Mouse (Mus musculus) heart, embryonic 12.5 days (tissue): Measurements from ENCODE around the gene Wipf3. TPM values are rescaled to one million over a fixed set of nuclear protein-coding genes. Genes with fewer than 3 reads are reported as not detected.

ENCODE experiments used
- ATAC-seq: fragments of 200-750 bp; cut with Nextera tagmentation; 2 replicates; pipeline ENCODE4 v1.8.0; 2017; ENCODE audit warnings: moderate TSS enrichment, moderate library complexity; ENCODE audit not compliant: insufficient number of reproducible peaks, low FRiP score
- H3K27ac ChIP-seq: fragments of 300-500 bp; sonication (generic); 2 replicates; pipeline ENCODE4 v1.5.1; 2016; ENCODE audit warnings: mild to moderate bottlenecking, moderate library complexity; ENCODE audit not compliant: poor library complexity, severe bottlenecking
- H3K27me3 ChIP-seq: fragments of 300-500 bp; sonication (generic); replicated peaks from 2 replicates; pipeline ENCODE4 v1.6.1; 2016; ENCODE audit warnings: mild to moderate bottlenecking, moderate library complexity
- H3K36me3 ChIP-seq: fragments of 300-500 bp; sonication (generic); 2 replicates; pipeline ENCODE4 v1.6.1; 2016; ENCODE audit warnings: mild to moderate bottlenecking, moderate library complexity
- H3K4me1 ChIP-seq: fragments of 300-500 bp; sonication (generic); replicated peaks from 2 replicates; pipeline ENCODE4 v1.6.1; 2016; ENCODE audit warnings: mild to moderate bottlenecking
- H3K4me2 ChIP-seq: fragments of 300-500 bp; sonication (generic); 2 replicates; pipeline ENCODE4 v1.6.1; 2016; ENCODE audit warnings: mild to moderate bottlenecking, moderate library complexity
- H3K4me3 ChIP-seq: fragments of 300-500 bp; sonication (generic); 2 replicates; pipeline ENCODE4 v1.5.1; 2016; ENCODE audit warnings: mild to moderate bottlenecking
- H3K9ac ChIP-seq: fragments of 300-500 bp; sonication (generic); 2 replicates; pipeline ENCODE4 v1.6.1; 2016; ENCODE audit warnings: mild to moderate bottlenecking, moderate library complexity
- H3K9me3 ChIP-seq: fragments of 300-500 bp; sonication (generic); replicated peaks from 2 replicates; pipeline ENCODE4 v1.6.1; 2016; ENCODE audit warnings: mild to moderate bottlenecking, moderate library complexity
- WGBS: fragments of 180-500 bp; shearing (Covaris S2); methylation state at CpG from one replicate; pipeline ENCODE4 v1.1.7; 2016; 5-methylcytosine and 5-hydroxymethylcytosine counted together
- polyA plus RNA-seq: library from polyadenylated mRNA; unstranded; fragments of >200 nt; fragmentation: Nextera tagmentation; extraction: Ambion mirVana; gene quantifications from 2 replicates; pipeline ENCODE4 v1.2.1, GENCODE M21; 2016

The Wipf3 gene
- polyA plus RNA-seq, 1 experiment from 2014 or later: 4.8 TPM

GRCm38 (mm10) chr6:54399194-54399923 lies 30.0 kb upstream of the Wipf3 start:
- Histone ChIP-seq H3K9me3 (no peaks in the 10 kb centered on the region), H3K36me3 (no peaks in the 10 kb centered on the region), H3K4me1 (peaks cover 14% of the 10 kb centered on the region), H3K9ac (no peak overlapping the region), H3K4me2 (no peak overlapping the region), H3K27ac (peak overlapping the region; percentile 82), H3K4me3 (no peak overlapping the region), H3K27me3 (no peaks in the 10 kb centered on the region)
- 44% methylated on average over 11 of the region's 11 CpGs for WGBS
- ATAC-seq: peak; percentile 81

- Histone ChIP-seq H3K4me2 (no peak overlapping the region), H3K4me1 (peaks cover 14% of the 10 kb centered on the region), H3K36me3 (no peaks in the 10 kb centered on the region), H3K27me3 (no peaks in the 10 kb centered on the region), H3K27ac (no peak overlapping the region), H3K4me3 (no peak overlapping the region), H3K9ac (no peak overlapping the region), H3K9me3 (0 out of 2 replicates have a peak, but pooled peaks cover 2% of the 10 kb centered on the region)
- whole genome bisulfite sequencing: 76% methylated on average over 2 of the region's 2 CpGs
- ATAC-seq: no peak
Observed at GRCm38 (mm10) chr6:54401503-54401902, 27.9 kb upstream of the Wipf3 start.

- 50% methylated on average over 2 of the region's 2 CpGs for WGBS
- Histone ChIP-seq H3K4me3 (no peak overlapping the region), H3K27me3 (no peaks in the 10 kb centered on the region), H3K9me3 (0 out of 2 replicates have a peak, but pooled peaks cover 2% of the 10 kb centered on the region), H3K4me1 (peaks cover 9% of the 10 kb centered on the region), H3K36me3 (no peaks in the 10 kb centered on the region), H3K9ac (no peak overlapping the region), H3K27ac (no peak overlapping the region), H3K4me2 (no peak overlapping the region)
- no peak for ATAC-seq
Observed at GRCm38 (mm10) chr6:54404916-54405315, 24.5 kb upstream of the Wipf3 start.

- Histone ChIP-seq H3K36me3 (no peaks in the 10 kb centered on the region), H3K9me3 (0 out of 2 replicates have a peak, but pooled peaks cover 2% of the 10 kb centered on the region), H3K4me2 (no peak overlapping the region), H3K27ac (no peak overlapping the region), H3K9ac (no peak overlapping the region), H3K27me3 (no peaks in the 10 kb centered on the region), H3K4me3 (no peak overlapping the region), H3K4me1 (peaks cover 9% of the 10 kb centered on the region; the same call in 1 of the 2 replicates)
- no peak for ATAC-seq
- 89% methylated on average over 5 of the region's 5 CpGs for WGBS
Observed at GRCm38 (mm10) chr6:54406116-54406515, 23.3 kb upstream of the Wipf3 start.

GRCm38 (mm10) chr6:54409271-54409670 lies 20.1 kb upstream of the Wipf3 start:
- H3K4me3 ChIP-seq: no peak overlapping the region
- 0 out of 2 replicates have a peak, but pooled peaks cover 2% of the 10 kb centered on the region for H3K9me3 ChIP-seq
- no peaks in the 10 kb centered on the region for H3K36me3 ChIP-seq
- 27% methylated on average over 6 of the region's 6 CpGs for WGBS
- peaks cover 9% of the 10 kb centered on the region; the same call in 1 of the 2 replicates for H3K4me1 ChIP-seq
- no peak overlapping the region for H3K9ac ChIP-seq
- H3K4me2 ChIP-seq: peak overlapping the region; percentile 16; the same call in 1 of the 2 replicates
- H3K27ac ChIP-seq: no peak overlapping the region
- H3K27me3 ChIP-seq: no peaks in the 10 kb centered on the region
- ATAC-seq: peak; percentile 39

- Histone ChIP-seq H3K4me3 (no peak overlapping the region), H3K27ac (no peak overlapping the region), H3K27me3 (no peaks in the 10 kb centered on the region), H3K9ac (no peak overlapping the region), H3K9me3 (0 out of 2 replicates have a peak, but pooled peaks cover 2% of the 10 kb centered on the region), H3K4me2 (no peak overlapping the region), H3K4me1 (peaks cover 9% of the 10 kb centered on the region; the same call in 1 of the 2 replicates), H3K36me3 (no peaks in the 10 kb centered on the region)
- 81% methylated on average over 4 of the region's 4 CpGs for WGBS
- no peak for ATAC-seq
Observed at GRCm38 (mm10) chr6:54410451-54410850, 19.0 kb upstream of the Wipf3 start.

- Histone ChIP-seq H3K4me2 (no peak overlapping the region), H3K4me3 (no peak overlapping the region), H3K27me3 (no peaks in the 10 kb centered on the region), H3K9ac (no peak overlapping the region), H3K4me1 (peaks cover 9% of the 10 kb centered on the region; the same call in 1 of the 2 replicates), H3K36me3 (no peaks in the 10 kb centered on the region), H3K9me3 (no peaks in the 10 kb centered on the region), H3K27ac (no peak overlapping the region)
- WGBS: 62% methylated on average over 8 of the region's 8 CpGs
- no peak for ATAC-seq
Observed at GRCm38 (mm10) chr6:54411591-54411990, 17.8 kb upstream of the Wipf3 start.

- H3K4me1 ChIP-seq: peaks cover 9% of the 10 kb centered on the region; the same call in 1 of the 2 replicates
- H3K36me3 ChIP-seq: no peaks in the 10 kb centered on the region
- H3K9me3 ChIP-seq: no peaks in the 10 kb centered on the region
- WGBS: 85% methylated on average over 7 of the region's 7 CpGs
- no peak for ATAC-seq
- H3K4me3 ChIP-seq: no peak overlapping the region
- no peak overlapping the region for H3K27ac ChIP-seq
- no peak overlapping the region for H3K4me2 ChIP-seq
- H3K9ac ChIP-seq: no peak overlapping the region
- H3K27me3 ChIP-seq: no peaks in the 10 kb centered on the region
Observed at GRCm38 (mm10) chr6:54412879-54413278, 16.5 kb upstream of the Wipf3 start.

- H3K27ac ChIP-seq: no peak overlapping the region
- 74% methylated on average over 8 of the region's 8 CpGs for WGBS
- no peak for ATAC-seq
Observed at GRCm38 (mm10) chr6:54425230-54425629, 4.2 kb upstream of the Wipf3 start.

GRCm38 (mm10) chr6:54428850-54429446 lies 455 bp upstream of the Wipf3 start:
- H3K27me3 ChIP-seq: peaks cover 11% of the 10 kb centered on the region
- peak; percentile 34; the same call in 1 of the 2 replicates for ATAC-seq
- 4% methylated on average over 14 of the region's 14 CpGs for WGBS

More at GRCm38 (mm10) chr6:54425230-54425629, 4.2 kb upstream of the Wipf3 start:
- Histone ChIP-seq H3K4me3 (no peak overlapping the region), H3K27me3 (peaks cover 11% of the 10 kb centered on the region), H3K9ac (no peak overlapping the region), H3K4me2 (no peak overlapping the region), H3K36me3 (no peaks in the 10 kb centered on the region), H3K9me3 (no peaks in the 10 kb centered on the region), H3K4me1 (peaks cover 8% of the 10 kb centered on the region; the same call in 1 of the 2 replicates)

GRCm38 (mm10) chr6:54430221-54430620 lies 818 bp downstream of the Wipf3 start:
- Histone ChIP-seq H3K27me3 (peaks cover 10% of the 10 kb centered on the region), H3K9ac (peak overlapping the region; percentile 74), H3K4me1 (peaks cover 44% of the 10 kb centered on the region), H3K4me2 (peak overlapping the region; percentile 91), H3K4me3 (peak overlapping the region; percentile 67), H3K9me3 (no peaks in the 10 kb centered on the region), H3K27ac (peak overlapping the region; percentile 49; the same call in 1 of the 2 replicates), H3K36me3 (no peaks in the 10 kb centered on the region)
- 14% methylated on average over 7 of the region's 7 CpGs for WGBS
- ATAC-seq: no peak

More at GRCm38 (mm10) chr6:54428850-54429446, 455 bp upstream of the Wipf3 start:
- Histone ChIP-seq H3K4me3 (peak overlapping the region; percentile 67), H3K4me1 (peaks cover 37% of the 10 kb centered on the region), H3K27ac (peak overlapping the region; percentile 49; the same call in 1 of the 2 replicates), H3K4me2 (peak overlapping the region; percentile 91), H3K36me3 (no peaks in the 10 kb centered on the region), H3K9ac (peak overlapping the region; percentile 74), H3K9me3 (no peaks in the 10 kb centered on the region)
